Comparison of ENCODE assay signal across 7 mouse cellular contexts in the genomic region with DNA sequence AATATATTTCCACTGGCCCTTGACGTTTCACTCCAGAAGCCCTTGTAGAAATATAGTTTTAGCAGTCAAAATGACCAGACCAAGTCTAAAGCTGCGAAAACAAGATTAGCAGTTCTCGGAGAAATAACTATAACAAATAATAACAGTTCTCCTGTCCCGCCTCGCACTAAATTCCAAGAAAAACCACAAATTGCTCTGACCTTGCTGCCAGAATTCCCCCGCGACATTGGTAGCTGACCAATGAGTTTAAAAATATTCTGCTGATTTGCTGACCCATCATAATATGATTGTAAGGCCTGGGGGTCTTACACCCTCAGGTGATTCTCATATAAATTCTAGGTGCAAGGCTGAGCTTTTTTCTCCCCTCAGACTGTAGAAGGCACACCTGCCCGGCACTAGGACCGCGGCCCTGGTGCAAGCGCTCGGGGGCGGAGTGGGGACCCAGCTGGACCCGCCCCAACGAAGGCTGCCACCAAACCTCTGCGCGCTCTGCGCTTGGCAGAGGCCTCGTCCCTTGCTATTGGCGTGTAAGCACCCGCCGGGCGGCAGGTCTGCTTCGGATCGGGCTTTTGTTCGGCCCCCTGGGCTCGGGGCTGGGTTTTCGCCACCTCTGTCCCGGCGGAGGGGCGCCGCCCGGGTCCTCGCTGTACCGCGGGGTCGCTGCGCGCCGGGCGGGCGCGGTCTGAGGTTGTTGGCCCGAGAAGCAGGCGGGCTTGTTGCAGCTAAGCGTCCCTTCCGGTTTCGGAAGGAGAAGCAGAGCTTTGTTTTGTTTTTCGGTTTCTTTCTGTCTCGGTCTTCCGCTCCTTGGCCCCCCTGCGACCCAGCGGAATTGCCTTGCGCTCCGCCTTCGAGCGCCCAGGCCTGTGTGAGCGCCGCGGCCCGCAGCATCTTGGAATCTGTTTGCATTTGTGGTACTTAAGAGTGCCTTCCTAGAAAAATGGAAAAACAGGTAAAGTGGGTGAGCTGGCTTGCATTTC. TPM values are rescaled to one million over a fixed set of nuclear protein-coding genes. Genes with fewer than 3 reads are reported as not detected.
DNase-seq lines count a peak whose midpoint lies in the region; ATAC-seq lines count a peak whose summit lies in the region.

TSS of gene Resf1 (plus strand) at position 459 of the 977 bp plus-strand sequence.

- DNase-seq in adrenal gland, adult 18-20 months (ENCODE audit: low spot score in 2 of 2) = peak; percentile 85 to 87
- peak; percentile 95 for DNase-seq in embryo, embryonic 11 days
- peak; percentile 85 to 87 for DNase-seq in gastrocnemius, postnatal 36 days
- DNase-seq in left cerebral cortex, postnatal 36 days (ENCODE audit: low spot score in 2 of 2) = peak; percentile 89
- DNase-seq in midbrain, embryonic 11.5 days (ENCODE audit: low spot score, missing footprints) = peak; percentile 99
- peak; percentile 79 for DNase-seq in skeletal muscle tissue, adult 2 months (ENCODE audit: low read depth, low spot score)

- H3K9ac ChIP-seq in intestine, embryonic 16.5 days (ENCODE audit: low read depth, low read length) = peak within 1 kb of the TSS; percentile 96
- H3K9ac ChIP-seq in midbrain, embryonic 11.5 days (ENCODE audit: low read length) = peak within 1 kb of the TSS; percentile 93

- intact Hi-C loops in gastrocnemius, postnatal 36 days (cut with DNase I) = loop anchor here (10.0 kb wide), 1 partner anchor 364 kb away; the partner anchor contains the start of gene Sinhcaf
- intact Hi-C loops in left cerebral cortex, postnatal 36 days (cut with DNase I) = loop anchor here (5.0 to 10.0 kb wide), 2 partner anchors 122 to 1104 kb away; partner anchors contain the start of gene Amn1

- 0 out of 2 replicates have a peak, but pooled peaks cover 2% of the 10 kb centered on the region for H3K36me3 ChIP-seq in intestine, embryonic 16.5 days (ENCODE audit: control insufficient read depth, insufficient read depth, low read length)
- no peaks in the 10 kb centered on the region for H3K36me3 ChIP-seq in midbrain, embryonic 11.5 days (ENCODE audit: control insufficient read depth, insufficient read depth, low read length)

- H3K27me3 ChIP-seq in intestine, embryonic 16.5 days (replicated peaks; ENCODE audit: control insufficient read depth, insufficient read depth, low read length) = no peaks in the 10 kb centered on the region
- no peaks in the 10 kb centered on the region for H3K27me3 ChIP-seq in midbrain, embryonic 11.5 days (ENCODE audit: control insufficient read depth, insufficient read depth, low read length)

- WGBS in intestine, embryonic 16.5 days = 4% methylated on average over 61 of the region's 61 CpGs
- 6% methylated on average over 61 of the region's 61 CpGs for WGBS in midbrain, embryonic 11.5 days

- peaks cover 7% of the 10 kb centered on the region; the same call in 1 of the 2 replicates for H3K4me1 ChIP-seq in intestine, embryonic 16.5 days (ENCODE audit: control insufficient read depth, insufficient read depth, low read length)
- H3K4me1 ChIP-seq in midbrain, embryonic 11.5 days (ENCODE audit: control insufficient read depth, insufficient read depth, low read length) = peaks cover 10% of the 10 kb centered on the region; the same call in 1 of the 2 replicates

- H3K4me2 ChIP-seq in intestine, embryonic 16.5 days (ENCODE audit: low read depth, low read length) = peak within 1 kb of the TSS; percentile 48
- H3K4me2 ChIP-seq in midbrain, embryonic 11.5 days = peak within 1 kb of the TSS; percentile 48

- H3K27ac ChIP-seq in intestine, embryonic 16.5 days (ENCODE audit: low read length) = peak within 1 kb of the TSS; percentile 99
- peak within 1 kb of the TSS; percentile 96 for H3K27ac ChIP-seq in midbrain, embryonic 11.5 days (ENCODE audit: low read depth, low read length)

- ATAC-seq in intestine, embryonic 16.5 days = peak; percentile 100
- ATAC-seq in midbrain, embryonic 11.5 days (ENCODE audit: low FRiP score) = peak; percentile 100

- H3K9me3 ChIP-seq in intestine, embryonic 16.5 days (ENCODE audit: control insufficient read depth, low read length) = no peaks in the 10 kb centered on the region
- H3K9me3 ChIP-seq in midbrain, embryonic 11.5 days (ENCODE audit: control insufficient read depth, low read length) = no peaks in the 10 kb centered on the region; the same call in 1 of the 2 replicates

- peak within 1 kb of the TSS; percentile 85 for H3K4me3 ChIP-seq in intestine, embryonic 16.5 days (ENCODE audit: low read length)
- peak within 1 kb of the TSS; percentile 70 for H3K4me3 ChIP-seq in midbrain, embryonic 11.5 days (ENCODE audit: low read depth, low read length)

RNA-seq across cellular contexts. Expression of gene Resf1, which starts in this region (rescaled TPM):
- 10 to 100 TPM; 27.8 to 30.6 TPM for total RNA-seq in adrenal gland, adult 18-20 months (2021)
- 10 to 100 TPM; 13.3 to 14.5 TPM for total RNA-seq in gastrocnemius, postnatal 36 days (2021)
- polyA plus RNA-seq in intestine, embryonic 16.5 days (2015; fragmentation: Nextera tagmentation; extraction: Ambion mirVana) = 26.8 and 30.5 TPM in 2 replicates
- total RNA-seq in left cerebral cortex, postnatal 36 days (2021) = 10 to 100 TPM; 12.3 to 18.4 TPM
- 42.0 and 44.5 TPM in 2 replicates for polyA plus RNA-seq in midbrain, embryonic 11.5 days (2014; fragmentation: Nextera tagmentation; extraction: Ambion mirVana)

Comparison
In these comparisons a context has a peak if more than half of its experiments do, and no peak if none do; other contexts are left out.
1. Peak in every context shown above with its lines: DNase-seq, ATAC-seq, H3K4me3 ChIP-seq and H3K27ac ChIP-seq.